Mouse (Mus musculus) embryonic stem cell, embryonic (primary cell): ENCODE results near the gene Ndufs8.

Experiments used
- CTCF ChIA-PET, 4 experiments: fragments of 300-600 bp in 2 of 4; fragments of 350-600 bp in 2 of 4; sonication (Branson Sonifier 250); formaldehyde crosslinking; loops; one replicate each; lab custom pipeline; 2022; ENCODE audit warnings: inconsistent platforms in 2 of 4; lab: Charles Lee
- POLR2A ChIA-PET, 4 experiments: fragments of 300-600 bp in 2 of 4; fragments of 350-600 bp in 2 of 4; sonication (Branson Sonifier 250); formaldehyde crosslinking; loops; one replicate each; lab custom pipeline; 2022; ENCODE audit warnings: antibody characterized with exemption in 4 of 4, inconsistent platforms in 1 of 4; lab: Charles Lee

Ndufs8 gene

GRCm38 (mm10) chr19:3912337-3913204 is at the start of gene Ndufs8:
TSS of gene Ndufs8 (minus strand) at chr19:3912774.
- ChIA-PET CTCF (interaction anchor here in 3 of 4 experiments (0.6 to 1.8 kb wide), 40 partner anchors 8 to 566 kb away, joined by 3 to 15 read pairs (median 4); partner anchors contain the start of genes Aip (in 1 of the 3), Aldh3b1 (in 1 of the 3), Gm49405 (in 1 of the 3) and Gstp2 (in 1 of the 3)), POLR2A (interaction anchor here (0.6 to 4.0 kb wide), 119 partner anchors 8 to 899 kb away, joined by 3 to 33 read pairs (median 4); partner anchors contain the start of genes Aldh3b1 (in 4 of the 4), Gm49405 (in 3 of the 4), Nudt8 (in 3 of the 4) and Cdk2ap2 (in 2 of the 4))

- CTCF ChIA-PET: interaction anchor here in 3 of 4 experiments (0.5 to 5.6 kb wide), 17 partner anchors 11 to 601 kb away, joined by 3 to 31 read pairs (median 6); partner anchors contain the start of genes Aldh3b2 (in 2 of the 3), Acy3 (in 1 of the 3) and Ndufv1 (in 1 of the 3)
- POLR2A ChIA-PET: interaction anchor here in 1 of 4 experiments (2.6 kb wide), 1 partner anchor 85 kb away, joined by 10 read pairs; the partner anchor contains the start of gene Gstp2
These were observed 49.2 kb upstream of the Ndufs8 start for GRCm38 (mm10) chr19:3961805-3962204.

- POLR2A ChIA-PET: interaction anchor here in 3 of 4 experiments (0.5 to 2.6 kb wide), 18 partner anchors 11 to 384 kb away, joined by 3 to 10 read pairs (median 4); partner anchors contain the start of genes Acy3 (in 2 of the 3), Cdk2ap2 (in 1 of the 3), Doc2g (in 1 of the 3) and Gm49405 (in 1 of the 3)
- CTCF ChIA-PET: interaction anchor here (0.6 to 5.6 kb wide), 38 partner anchors 8 to 819 kb away, joined by 3 to 31 read pairs (median 4); partner anchors contain the start of genes Ndufv1 (in 3 of the 4), Gm49405 (in 2 of the 4), Nudt8 (in 2 of the 4) and Aldh3b2 (in 1 of the 4)
These were observed 47.6 kb upstream of the Ndufs8 start for GRCm38 (mm10) chr19:3960211-3960610.

GRCm38 (mm10) chr19:3959030-3959429 is 46.5 kb upstream of the Ndufs8 start:
- POLR2A ChIA-PET: interaction anchor here in 3 of 4 experiments (0.8 to 2.4 kb wide), 5 partner anchors 12 to 41 kb away, joined by 3 to 8 read pairs (median 5); partner anchors contain the start of genes Acy3 (in 1 of the 3), Aldh3b2 (in 1 of the 3), Gm49405 (in 1 of the 3) and Nudt8 (in 1 of the 3)
- CTCF ChIA-PET: interaction anchor here in 2 of 4 experiments (1.1 to 5.6 kb wide), 7 partner anchors 10 to 54 kb away, joined by 3 to 31 read pairs (median 5); partner anchors contain the start of gene Ndufv1 (in 1 of the 2)

GRCm38 (mm10) chr19:3958470-3958869 is 45.9 kb upstream of the Ndufs8 start, which contains the start of gene Aldh3b3:
TSS of gene Aldh3b3 (plus strand) at chr19:3958645.
- ChIA-PET CTCF (interaction anchor here in 3 of 4 experiments (0.6 to 5.6 kb wide), 6 partner anchors 12 to 89 kb away, joined by 3 to 31 read pairs (median 7); no protein-coding TSS in a partner anchor), POLR2A (interaction anchor here in 2 of 4 experiments (0.8 to 1.0 kb wide), 2 partner anchors 12 to 14 kb away, joined by 3 to 4 read pairs; partner anchors contain the start of gene Aldh3b2 (in 1 of the 2))

GRCm38 (mm10) chr19:3957296-3958036 is 44.9 kb upstream of the Ndufs8 start:
- CTCF ChIA-PET: interaction anchor here (0.6 to 1.2 kb wide), 5 partner anchors 11 to 161 kb away, joined by 3 to 4 read pairs (median 4); no protein-coding TSS in a partner anchor
- POLR2A ChIA-PET: interaction anchor here in 3 of 4 experiments (0.6 to 1.2 kb wide), 3 partner anchors 12 to 35 kb away, joined by 3 read pairs; no protein-coding TSS in a partner anchor

- ChIA-PET CTCF (interaction anchor here (0.6 to 1.8 kb wide), 11 partner anchors 9 to 57 kb away, joined by 3 to 9 read pairs (median 4); partner anchors contain the start of genes Gm49405 (in 1 of the 4) and Nudt8 (in 1 of the 4)), POLR2A (interaction anchor here in 3 of 4 experiments (0.6 to 1.4 kb wide), 6 partner anchors 9 to 244 kb away, joined by 3 to 7 read pairs (median 4); partner anchors contain the start of genes Gm49405 (in 1 of the 3), Ndufs8 (in 1 of the 3) and Nudt8 (in 1 of the 3))
These were observed 43.2 kb upstream of the Ndufs8 start for GRCm38 (mm10) chr19:3955804-3956203.

GRCm38 (mm10) chr19:3955033-3955432 is 42.5 kb upstream of the Ndufs8 start:
- ChIA-PET POLR2A (interaction anchor here in 3 of 4 experiments (0.6 to 1.4 kb wide), 6 partner anchors 12 to 1655 kb away, joined by 3 to 4 read pairs (median 4); partner anchors contain the start of genes Ndufs8 (in 1 of the 3) and Ndufv1 (in 1 of the 3)), CTCF (interaction anchor here (0.6 to 1.8 kb wide), 10 partner anchors 8 to 384 kb away, joined by 3 to 12 read pairs (median 4); partner anchors contain the start of genes Gm49405 (in 1 of the 4), Nudt8 (in 1 of the 4) and Tbx10 (in 1 of the 4))

GRCm38 (mm10) chr19:3952099-3952498 is 39.5 kb upstream of the Ndufs8 start:
- POLR2A ChIA-PET: interaction anchor here (0.6 to 1.4 kb wide), 10 partner anchors 19 to 1982 kb away, joined by 3 to 6 read pairs (median 3); partner anchors contain the start of gene Gstp2 (in 1 of the 4)
- CTCF ChIA-PET: interaction anchor here in 3 of 4 experiments (0.5 to 2.8 kb wide), 6 partner anchors 8 to 277 kb away, joined by 3 to 15 read pairs (median 6); partner anchors contain the start of gene Ndufv1 (in 1 of the 3)

GRCm38 (mm10) chr19:3951461-3951860 is 38.9 kb upstream of the Ndufs8 start:
- CTCF ChIA-PET: interaction anchor here (0.5 to 2.8 kb wide), 11 partner anchors 8 to 277 kb away, joined by 3 to 15 read pairs (median 6); partner anchors contain the start of gene Ndufv1 (in 1 of the 4)
- POLR2A ChIA-PET: interaction anchor here (0.6 to 1.4 kb wide), 10 partner anchors 19 to 1983 kb away, joined by 3 to 6 read pairs (median 3); partner anchors contain the start of gene Gstp2 (in 1 of the 4)

- ChIA-PET POLR2A (interaction anchor here in 2 of 4 experiments (0.7 to 1.2 kb wide), 3 partner anchors 62 to 140 kb away, joined by 3 read pairs; partner anchors contain the start of gene Ndufv1 (in 1 of the 2)), CTCF (interaction anchor here in 3 of 4 experiments (0.9 to 2.8 kb wide), 9 partner anchors 10 to 97 kb away, joined by 3 to 11 read pairs (median 5); partner anchors contain the start of genes Gm49405 (in 1 of the 3), Gstp2 (in 1 of the 3) and Nudt8 (in 1 of the 3))
These were observed 37.8 kb upstream of the Ndufs8 start for GRCm38 (mm10) chr19:3950331-3950730.

GRCm38 (mm10) chr19:3948546-3948945 is 36.0 kb upstream of the Ndufs8 start:
- ChIA-PET CTCF (interaction anchor here in 3 of 4 experiments (0.6 to 3.8 kb wide), 5 partner anchors 8 to 64 kb away, joined by 3 to 42 read pairs (median 5); partner anchors contain the start of gene Ndufv1 (in 1 of the 3)), POLR2A (interaction anchor here in 3 of 4 experiments (0.7 to 1.6 kb wide), 8 partner anchors 11 to 107 kb away, joined by 3 to 4 read pairs (median 3); partner anchors contain the start of genes Acy3 (in 1 of the 3), Gm49405 (in 1 of the 3), Gstp2 (in 1 of the 3) and Nudt8 (in 1 of the 3))

GRCm38 (mm10) chr19:3947813-3948212 is 35.2 kb upstream of the Ndufs8 start:
- ChIA-PET CTCF (interaction anchor here (1.0 to 3.8 kb wide), 18 partner anchors 12 to 297 kb away, joined by 3 to 42 read pairs (median 9); partner anchors contain the start of genes Ndufv1 (in 3 of the 4), Aldh3b3 (in 2 of the 4), Gstp2 (in 2 of the 4) and Acy3 (in 1 of the 4)), POLR2A (interaction anchor here in 3 of 4 experiments (0.6 to 2.0 kb wide), 6 partner anchors 11 to 291 kb away, joined by 3 to 8 read pairs (median 4); partner anchors contain the start of genes Cdk2ap2 (in 1 of the 3), Gm49405 (in 1 of the 3) and Nudt8 (in 1 of the 3))

- POLR2A ChIA-PET: interaction anchor here (0.6 to 2.5 kb wide), 37 partner anchors 9 to 208 kb away, joined by 3 to 19 read pairs (median 5); partner anchors contain the start of genes Acy3 (in 2 of the 4), Gm49405 (in 2 of the 4), Gstp2 (in 2 of the 4) and Ndufs8 (in 2 of the 4)
- CTCF ChIA-PET: interaction anchor here (0.5 to 3.8 kb wide), 79 partner anchors 9 to 309 kb away, joined by 3 to 42 read pairs (median 5); partner anchors contain the start of genes Gstp2 (in 4 of the 4), Ndufv1 (in 4 of the 4), Aldh3b1 (in 3 of the 4) and Gm49405 (in 3 of the 4)
These were observed 34.1 kb upstream of the Ndufs8 start for GRCm38 (mm10) chr19:3946715-3947114.
